Comparison of ENCODE assay signal across 8 mouse cellular contexts in the genomic region with DNA sequence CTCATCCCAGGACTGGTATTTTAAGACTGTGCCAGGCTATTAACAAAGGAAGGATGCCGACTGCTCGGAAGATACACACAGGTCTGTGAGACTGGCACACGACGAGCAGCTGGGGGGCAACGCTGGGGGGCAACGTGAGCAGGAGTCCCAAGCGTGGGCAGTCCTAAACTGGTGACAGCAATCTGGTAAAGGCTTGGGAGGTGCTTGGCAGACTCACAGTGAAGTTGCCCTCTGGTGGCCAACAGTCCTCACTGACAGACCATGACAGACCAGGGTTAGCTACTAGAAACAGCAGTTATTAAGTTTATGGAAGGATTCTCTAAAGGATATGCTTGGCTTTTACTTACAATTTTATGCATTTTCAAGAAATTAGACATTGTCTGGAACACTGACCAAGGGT. TPM values are rescaled to one million over a fixed set of nuclear protein-coding genes. Genes with fewer than 3 reads are reported as not detected.
DNase-seq lines count a peak whose midpoint lies in the region; ATAC-seq and TF ChIP-seq lines count a peak whose summit lies in the region.

No protein-coding gene starts in this region.

- H3K4me3 ChIP-seq in ES-E14 (ENCODE audit: insufficient read depth in 1 of 2, low read depth in 1 of 2, low read length in 2 of 2, poor library complexity in 1 of 2, severe bottlenecking in 1 of 2) = no peak overlapping the region
- H3K4me3 ChIP-seq in embryonic facial prominence, embryonic 12.5 days = no peak overlapping the region
- no peak overlapping the region for H3K4me3 ChIP-seq in lung, embryonic 15.5 days

- H3K36me3 ChIP-seq in ES-E14 (ENCODE audit: control insufficient read depth, insufficient read depth, low read length, poor library complexity, severe bottlenecking) = 0 out of 2 replicates have a peak, but pooled peaks cover 2% of the 10 kb centered on the region
- peaks cover 22% of the 10 kb centered on the region; the same call in 1 of the 2 replicates for H3K36me3 ChIP-seq in embryonic facial prominence, embryonic 12.5 days
- H3K36me3 ChIP-seq in lung, embryonic 15.5 days = peaks cover 13% of the 10 kb centered on the region; the same call in 1 of the 2 replicates

- no peak overlapping the region for H3K27ac ChIP-seq in ES-E14 (ENCODE audit: insufficient read depth, low read depth, low read length, poor library complexity, severe bottlenecking)
- H3K27ac ChIP-seq in embryonic facial prominence, embryonic 12.5 days = no peak overlapping the region
- H3K27ac ChIP-seq in lung, embryonic 15.5 days = no peak overlapping the region

- no peak for DNase-seq in ES-E14 (ENCODE audit: low read depth, low spot score)
- peak; percentile 79 for DNase-seq in adrenal gland, postnatal 14 days
- peak; percentile 65 to 79 for DNase-seq in heart, postnatal 10 days
- peak; percentile 74 for DNase-seq in kidney, postnatal 14 days
- DNase-seq in ovary, adult 18-20 months (ENCODE audit: low spot score) = peak; percentile 21

- H3K9ac ChIP-seq in ES-E14 (ENCODE audit: insufficient read depth, low read depth, low read length, poor library complexity, severe bottlenecking) = no peak overlapping the region
- no peak overlapping the region for H3K9ac ChIP-seq in embryonic facial prominence, embryonic 12.5 days
- no peak overlapping the region for H3K9ac ChIP-seq in lung, embryonic 15.5 days

- in situ Hi-C loops in ES-E14 (cut with MboI; ENCODE audit: low sequenced_read_pairs in 2 of 2, unreplicated experiment in 2 of 2) = no loop called here

- 0 out of 2 replicates have a peak, but pooled peaks have one; percentile 54 for ATAC-seq in embryonic facial prominence, embryonic 12.5 days (ENCODE audit: insufficient number of reproducible peaks, insufficient read depth, low FRiP score, low TSS enrichment)
- ATAC-seq in lung, embryonic 15.5 days (ENCODE audit: borderline replicate concordance, extremely low read depth, low FRiP score, low TSS enrichment) = peak; percentile 39; the same call in 1 of the 2 replicates
- no peak for ATAC-seq in monocyte, adult 5-6 weeks (replicated peaks; ENCODE audit: insufficient number of reproducible peaks, low FRiP score, low TSS enrichment, poor library complexity, severe bottlenecking)

- no peaks in the 10 kb centered on the region for H3K9me3 ChIP-seq in ES-E14 (ENCODE audit: control insufficient read depth, insufficient read depth, low read depth, low read length)
- no peaks in the 10 kb centered on the region for H3K9me3 ChIP-seq in embryonic facial prominence, embryonic 12.5 days
- H3K9me3 ChIP-seq in lung, embryonic 15.5 days = no peaks in the 10 kb centered on the region

- intact Hi-C loops in heart, postnatal 10 days (cut with DNase I) = loop anchor here (1.0 kb wide), 1 partner anchor 50 kb away; no protein-coding TSS in a partner anchor

- 37% methylated on average over 7 of the region's 7 CpGs for whole genome bisulfite sequencing in embryonic facial prominence, embryonic 12.5 days
- WGBS in lung, embryonic 15.5 days = 34% methylated on average over 7 of the region's 7 CpGs

- H3K27me3 ChIP-seq in embryonic facial prominence, embryonic 12.5 days = no peaks in the 10 kb centered on the region
- no peaks in the 10 kb centered on the region for H3K27me3 ChIP-seq in lung, embryonic 15.5 days

- no peak overlapping the region for H3K4me2 ChIP-seq in embryonic facial prominence, embryonic 12.5 days (replicated peaks)
- H3K4me2 ChIP-seq in lung, embryonic 15.5 days = 0 out of 2 replicates have a peak overlapping the region, but pooled peaks have one; percentile 16

- H3K4me1 ChIP-seq in ES-E14 (ENCODE audit: control insufficient read depth in 2 of 2, insufficient read depth in 2 of 2, low read length in 2 of 2, poor library complexity in 1 of 2) = no peaks in the 10 kb centered on the region
- no peaks in the 10 kb centered on the region for H3K4me1 ChIP-seq in embryonic facial prominence, embryonic 12.5 days
- peaks cover 8% of the 10 kb centered on the region for H3K4me1 ChIP-seq in lung, embryonic 15.5 days

TF ChIP-seq in ES-E14, 5 proteins besides CTCF, POLR2A, EP300 and RAD21:
- TF ChIP-seq ZC3H11A (IDR thresholded peaks at IDR 0.05; ENCODE audit: borderline replicate concordance, low read depth, low read length) (0 out of 2 replicates have a peak, but pooled peaks have one; percentile 10), CHD2 (IDR thresholded peaks at IDR 0.05; ENCODE audit: low read depth, low read length) (no peak), MAFK (IDR thresholded peaks at IDR 0.05; ENCODE audit: insufficient read depth, low read depth, low read length) (no peak), ZNF384 (IDR thresholded peaks at IDR 0.05; ENCODE audit: low read depth, low read length) (no peak), HCFC1 (IDR thresholded peaks at IDR 0.05; ENCODE audit: borderline replicate concordance, insufficient read depth, low read length) (no peak)

RNA-seq across cellular contexts. Expression of gene Mrs2, which starts 31.8 kb away (rescaled TPM):
- total RNA-seq in ES-E14 (2012; rRNA removed) = 18.3 TPM in 2 replicates
- 59.0 and 63.1 TPM in 2 replicates for total RNA-seq in adrenal gland, postnatal 14 days (2021)
- 23.6 and 26.6 TPM in 2 replicates for polyA plus RNA-seq in embryonic facial prominence, embryonic 12.5 days (2016; fragmentation: Nextera tagmentation; extraction: Ambion mirVana)
- 10 to 100 TPM; 46.7 to 60.0 TPM for total RNA-seq in heart, postnatal 10 days (2021)
- polyA plus RNA-seq in lung, embryonic 15.5 days (2015; fragmentation: Nextera tagmentation; extraction: Ambion mirVana) = 13.5 and 16.8 TPM in 2 replicates
- total RNA-seq in monocyte, adult 5-6 weeks (2017) = 9.5 to 21.8 TPM (median 19.0 TPM) in 3 replicates

RNA-seq across cellular contexts. Expression of gene Gpld1, which starts 45.4 kb away (rescaled TPM):
- total RNA-seq in ES-E14 (2012; rRNA removed) = 0.67 and 0.69 TPM in 2 replicates
- total RNA-seq in adrenal gland, postnatal 14 days (2021) = 5.1 and 13.5 TPM in 2 replicates
- 1.1 TPM in 2 replicates for polyA plus RNA-seq in embryonic facial prominence, embryonic 12.5 days (2016; fragmentation: Nextera tagmentation; extraction: Ambion mirVana)
- 1 to 10 TPM in 1 of 2 experiments, under 1 TPM in 1; 0.93 to 1.4 TPM for total RNA-seq in heart, postnatal 10 days (2021)
- 1.6 and 1.9 TPM in 2 replicates for polyA plus RNA-seq in lung, embryonic 15.5 days (2015; fragmentation: Nextera tagmentation; extraction: Ambion mirVana)
- total RNA-seq in monocyte, adult 5-6 weeks (2017) = 0.11 to 1.8 TPM (median 0.39 TPM) in 3 replicates

RNA-seq across cellular contexts. Expression of gene Aldh5a1, which starts 50.9 kb away (rescaled TPM):
- total RNA-seq in ES-E14 (2012; rRNA removed) = 2.3 and 3.0 TPM in 2 replicates
- 13.6 and 18.5 TPM in 2 replicates for total RNA-seq in adrenal gland, postnatal 14 days (2021)
- polyA plus RNA-seq in embryonic facial prominence, embryonic 12.5 days (2016; fragmentation: Nextera tagmentation; extraction: Ambion mirVana) = 8.1 and 8.5 TPM in 2 replicates
- total RNA-seq in heart, postnatal 10 days (2021) = 10 to 100 TPM; 16.4 to 18.9 TPM
- 9.1 and 9.8 TPM in 2 replicates for polyA plus RNA-seq in lung, embryonic 15.5 days (2015; fragmentation: Nextera tagmentation; extraction: Ambion mirVana)
- total RNA-seq in monocyte, adult 5-6 weeks (2017) = 0.19 TPM in 1 of 3 replicates, not detected in the others
